Mouse (Mus musculus) stomach, embryonic 16.5 days (tissue): ENCODE measurements at regions not wholly inside any gene's neighbourhood (a gene's known extent, or its start where the extent isn't known, plus 50 kb on each side); places are given as distances from the start of the nearest gene placed in this dataset.

Experiments
- ATAC-seq: fragments of 200-750 bp; cut with Nextera tagmentation; 2 replicates; pipeline ENCODE4 v1.8.0; 2017; ENCODE audit warnings: moderate number of reproducible peaks, moderate TSS enrichment; ENCODE audit not compliant: insufficient read depth, low FRiP score
- H3K27ac ChIP-seq: fragments of 300-500 bp; sonication (generic); 2 replicates; pipeline ENCODE4 v1.5.1; 2014; ENCODE audit warnings: low read length
- H3K27me3 ChIP-seq: fragments of 300-500 bp; sonication (generic); 2 replicates; pipeline ENCODE4 v1.6.1; 2014; ENCODE audit warnings: low read length, control low read depth, mixed read lengths; ENCODE audit not compliant: control insufficient read depth, insufficient read depth
- H3K36me3 ChIP-seq: fragments of 300-500 bp; sonication (generic); 2 replicates; pipeline ENCODE4 v1.6.1; 2014; ENCODE audit warnings: low read length; ENCODE audit not compliant: control insufficient read depth, insufficient read depth
- H3K4me1 ChIP-seq: fragments of 300-500 bp; sonication (generic); 2 replicates; pipeline ENCODE4 v1.6.1; 2014; ENCODE audit warnings: low read length, control low read depth, mixed read lengths; ENCODE audit not compliant: control insufficient read depth, insufficient read depth
- H3K4me2 ChIP-seq: fragments of 300-500 bp; sonication (generic); 2 replicates; pipeline ENCODE4 v1.6.1; 2014; ENCODE audit warnings: low read depth, low read length, mixed read lengths
- H3K4me3 ChIP-seq: fragments of 300-500 bp; sonication (generic); replicated peaks from 2 replicates; pipeline ENCODE4 v1.5.1; 2014; ENCODE audit warnings: mild to moderate bottlenecking, low read length
- H3K9ac ChIP-seq: fragments of 300-500 bp; sonication (generic); 2 replicates; pipeline ENCODE4 v1.6.1; 2014; ENCODE audit warnings: low read length
- H3K9me3 ChIP-seq: fragments of 300-500 bp; sonication (generic); replicated peaks from 2 replicates; pipeline ENCODE4 v1.6.1; 2016; ENCODE audit warnings: low read length, control low read depth; ENCODE audit not compliant: control insufficient read depth
- WGBS: fragments of 180-500 bp; shearing (Covaris S2); extraction: QIAGEN DNeasy Blood & Tissue Kit; methylation state at CpG from one replicate; pipeline ENCODE4 v1.1.7; 2014; 5-methylcytosine and 5-hydroxymethylcytosine counted together

DNA sequence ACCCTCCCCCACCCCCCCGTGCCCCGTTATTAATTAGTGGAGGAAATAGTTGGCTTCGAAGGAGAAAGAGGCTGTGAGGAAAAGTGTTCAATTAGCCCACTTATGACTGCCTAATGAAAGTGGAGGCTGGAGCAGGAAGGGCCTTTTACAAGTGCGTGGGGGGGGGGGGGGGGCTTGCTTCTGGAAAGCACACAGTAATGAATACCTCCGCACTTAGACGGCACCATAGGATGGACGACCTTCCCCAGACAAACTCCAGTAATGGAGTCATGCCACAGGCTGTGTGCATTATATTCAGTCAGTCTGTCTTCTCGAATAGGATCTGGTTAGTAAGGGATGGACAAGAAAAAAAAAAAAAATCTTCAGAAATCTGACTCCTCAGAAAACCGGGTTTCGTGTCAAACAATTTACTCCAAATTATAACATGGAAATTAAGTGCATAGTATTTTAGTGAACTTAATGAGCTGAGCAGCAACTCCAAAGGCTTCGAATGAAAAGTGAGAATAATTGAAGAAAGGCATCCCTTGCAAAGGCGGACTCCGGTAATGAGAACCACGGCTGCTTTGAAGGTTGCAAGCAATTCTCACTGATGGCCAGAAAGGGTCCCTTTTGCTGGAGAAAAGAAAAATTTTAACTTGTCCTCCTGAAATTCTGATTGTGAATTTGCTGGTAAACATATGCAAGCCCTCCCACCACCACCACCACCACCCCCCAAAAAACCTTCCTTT, 258.6 kb downstream of the Epha4 start:
- H3K9ac ChIP-seq: no peak overlapping the region
- no peaks in the 10 kb centered on the region for H3K9me3 ChIP-seq
- peaks cover 16% of the 10 kb centered on the region; the same call in 1 of the 2 replicates for H3K4me1 ChIP-seq
- no peaks in the 10 kb centered on the region for H3K36me3 ChIP-seq
- H3K27me3 ChIP-seq: no peaks in the 10 kb centered on the region
- no peak for ATAC-seq
- H3K27ac ChIP-seq: no peak overlapping the region
- H3K4me3 ChIP-seq: no peak overlapping the region
- WGBS: 79% methylated on average over 14 of the region's 14 CpGs
- no peak overlapping the region for H3K4me2 ChIP-seq

DNA sequence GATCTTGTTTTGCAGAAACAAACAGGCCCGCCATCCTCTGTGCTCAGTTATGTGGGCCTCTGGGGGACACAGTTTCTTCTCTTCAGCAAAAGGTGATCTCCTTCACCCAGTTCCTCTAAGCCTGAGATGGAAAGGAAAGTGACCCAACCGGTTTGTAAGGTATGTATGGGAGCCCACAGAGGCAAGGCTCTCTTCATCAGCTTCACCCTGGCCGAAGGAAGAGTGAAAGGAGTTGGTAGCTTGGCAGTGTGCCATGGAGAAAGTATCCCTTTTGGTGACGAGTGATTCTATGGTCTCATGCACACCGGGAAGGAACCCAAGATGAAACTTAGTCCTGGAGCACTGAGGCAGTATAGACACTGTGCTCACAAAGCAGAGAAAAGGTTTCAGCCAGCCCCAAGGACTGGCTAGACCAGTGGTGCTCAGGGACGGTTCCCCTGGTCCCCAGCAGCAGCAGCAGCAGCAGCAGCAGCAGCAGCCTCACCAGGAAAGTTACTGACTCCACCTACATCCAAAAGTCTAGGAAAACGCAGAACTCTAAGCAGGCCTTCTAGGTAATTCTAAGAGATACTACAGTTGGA, 256.1 kb downstream of the Epha4 start:
- ATAC-seq: peak; percentile 64; the same call in 1 of the 2 replicates
- Histone ChIP-seq H3K4me1 (peaks cover 15% of the 10 kb centered on the region; the same call in 1 of the 2 replicates), H3K9ac (no peak overlapping the region), H3K27ac (peak overlapping the region; percentile 66), H3K36me3 (no peaks in the 10 kb centered on the region), H3K27me3 (no peaks in the 10 kb centered on the region), H3K4me3 (no peak overlapping the region), H3K9me3 (no peaks in the 10 kb centered on the region), H3K4me2 (peak overlapping the region; percentile 24; the same call in 1 of the 2 replicates)
- 43% methylated on average over 7 of the region's 7 CpGs for WGBS

DNA sequence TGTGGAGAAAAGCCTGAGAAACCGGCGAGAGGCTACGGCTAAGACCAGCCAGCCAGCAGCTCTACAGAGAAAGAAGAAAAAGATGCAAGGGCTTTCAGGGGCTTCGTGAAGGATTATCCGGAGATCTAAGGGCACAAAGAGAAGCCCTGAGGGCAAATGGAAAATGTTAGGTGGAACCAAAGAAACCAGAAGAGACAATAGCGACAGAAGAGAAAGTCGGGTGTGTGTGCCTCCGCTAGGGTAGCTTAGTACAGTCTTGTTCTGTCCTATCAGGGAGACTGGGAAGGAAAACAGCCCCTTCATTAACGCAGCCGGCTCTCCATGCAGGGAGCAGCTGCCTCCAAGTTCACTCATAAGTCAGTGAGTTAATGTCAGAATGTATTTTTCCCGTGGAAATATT, 255.1 kb downstream of the Epha4 start:
- H3K4me3 ChIP-seq: peak overlapping the region; percentile 20
- 0 out of 2 replicates have a peak overlapping the region, but pooled peaks have one; percentile 3 for H3K9ac ChIP-seq
- 42% methylated on average over 11 of the region's 11 CpGs for WGBS
- H3K27ac ChIP-seq: peak overlapping the region; percentile 44
- peak overlapping the region; percentile 39 for H3K4me2 ChIP-seq
- H3K36me3 ChIP-seq: no peaks in the 10 kb centered on the region
- no peaks in the 10 kb centered on the region for H3K27me3 ChIP-seq
- H3K9me3 ChIP-seq: no peaks in the 10 kb centered on the region
- no peak for ATAC-seq
- peaks cover 10% of the 10 kb centered on the region; the same call in 1 of the 2 replicates for H3K4me1 ChIP-seq

DNA sequence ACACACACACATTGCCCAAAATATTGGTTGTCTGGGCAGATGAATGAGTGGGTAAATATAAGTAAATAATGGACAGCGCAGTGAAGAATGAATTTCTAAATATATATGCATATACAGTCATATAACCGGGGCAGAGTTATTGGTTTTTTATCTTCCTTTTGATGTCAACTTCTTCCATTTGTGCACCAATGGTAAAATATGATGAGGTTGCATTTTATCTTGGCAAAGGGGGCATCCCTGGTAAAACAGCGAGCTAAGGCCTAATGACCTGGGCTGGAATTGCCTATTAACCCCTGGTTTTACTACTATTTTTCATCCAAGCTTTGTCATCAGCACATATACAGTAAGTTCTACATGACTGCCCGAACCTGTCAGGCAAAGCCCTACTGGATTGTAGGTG, 253.2 kb downstream of the Epha4 start:
- no peaks in the 10 kb centered on the region for H3K9me3 ChIP-seq
- peaks cover 10% of the 10 kb centered on the region; the same call in 1 of the 2 replicates for H3K4me1 ChIP-seq
- no peaks in the 10 kb centered on the region for H3K36me3 ChIP-seq
- H3K4me2 ChIP-seq: no peak overlapping the region
- no peaks in the 10 kb centered on the region for H3K27me3 ChIP-seq
- 86% methylated on average over 4 of the region's 4 CpGs for WGBS
- no peak overlapping the region for H3K4me3 ChIP-seq
- H3K27ac ChIP-seq: no peak overlapping the region
- ATAC-seq: no peak
- no peak overlapping the region for H3K9ac ChIP-seq

DNA sequence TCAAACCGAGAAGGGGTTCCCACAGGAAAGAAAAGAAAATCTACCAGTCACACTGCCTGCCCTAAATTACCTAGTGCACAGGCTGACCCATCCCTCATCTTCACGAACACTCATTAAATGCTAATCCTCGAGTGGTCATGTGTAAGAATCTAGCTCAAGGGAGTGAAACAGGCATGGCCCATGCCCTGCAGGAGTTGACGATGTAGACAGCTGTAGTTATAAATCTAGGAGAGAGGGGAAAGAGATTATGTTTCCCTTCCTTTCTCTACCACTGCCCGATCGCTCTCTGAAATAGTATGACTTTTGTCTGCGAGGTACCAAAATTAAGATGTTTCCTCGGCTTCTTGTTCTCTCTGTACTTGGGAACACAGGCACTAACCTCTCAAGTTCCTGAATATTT, 249.2 kb downstream of the Epha4 start:
- no peaks in the 10 kb centered on the region for H3K27me3 ChIP-seq
- H3K9me3 ChIP-seq: no peaks in the 10 kb centered on the region
- no peaks in the 10 kb centered on the region for H3K36me3 ChIP-seq
- H3K27ac ChIP-seq: no peak overlapping the region
- H3K9ac ChIP-seq: no peak overlapping the region
- H3K4me1 ChIP-seq: no peaks in the 10 kb centered on the region
- H3K4me2 ChIP-seq: no peak overlapping the region
- 66% methylated on average over 8 of the region's 8 CpGs for WGBS
- no peak for ATAC-seq
- H3K4me3 ChIP-seq: no peak overlapping the region

DNA sequence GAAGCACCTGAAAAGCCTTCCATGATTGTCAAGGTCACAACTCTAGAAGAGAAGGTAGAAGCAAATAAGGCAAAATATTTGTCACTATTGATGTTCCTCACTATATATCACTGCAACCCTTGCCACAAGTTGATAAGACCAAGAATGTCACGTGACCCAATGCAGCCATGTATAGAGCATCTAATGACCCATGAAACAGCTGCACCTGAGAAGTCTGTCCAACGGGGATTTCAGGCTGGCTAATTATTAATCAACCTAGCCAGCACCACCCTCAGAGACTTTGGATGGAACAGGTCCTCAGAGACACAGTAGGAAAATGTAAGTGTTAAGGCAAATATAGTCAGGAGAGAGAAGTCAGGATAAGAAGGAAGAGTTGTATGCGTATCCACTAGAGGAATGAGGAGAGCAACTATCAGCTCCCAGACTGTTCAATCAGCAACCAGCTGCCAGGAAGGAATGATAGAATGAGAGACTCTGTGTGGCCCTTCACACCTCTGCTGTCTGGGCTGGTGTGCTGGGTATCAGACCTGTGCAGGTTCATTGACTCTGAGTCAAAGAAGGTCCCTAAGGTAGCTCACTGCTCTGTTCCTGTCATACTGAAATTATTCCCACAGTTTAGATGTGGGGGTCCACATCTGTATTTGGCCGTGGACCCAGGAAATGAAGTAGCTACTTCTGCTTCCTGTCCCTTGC, 247.4 kb downstream of the Epha4 start:
- Histone ChIP-seq H3K27ac (no peak overlapping the region), H3K4me1 (no peaks in the 10 kb centered on the region), H3K9me3 (no peaks in the 10 kb centered on the region), H3K4me2 (no peak overlapping the region), H3K27me3 (no peaks in the 10 kb centered on the region), H3K36me3 (no peaks in the 10 kb centered on the region), H3K9ac (no peak overlapping the region), H3K4me3 (no peak overlapping the region)
- WGBS: 73% methylated on average over 4 of the region's 4 CpGs
- peak; percentile 17; the same call in 1 of the 2 replicates for ATAC-seq

DNA sequence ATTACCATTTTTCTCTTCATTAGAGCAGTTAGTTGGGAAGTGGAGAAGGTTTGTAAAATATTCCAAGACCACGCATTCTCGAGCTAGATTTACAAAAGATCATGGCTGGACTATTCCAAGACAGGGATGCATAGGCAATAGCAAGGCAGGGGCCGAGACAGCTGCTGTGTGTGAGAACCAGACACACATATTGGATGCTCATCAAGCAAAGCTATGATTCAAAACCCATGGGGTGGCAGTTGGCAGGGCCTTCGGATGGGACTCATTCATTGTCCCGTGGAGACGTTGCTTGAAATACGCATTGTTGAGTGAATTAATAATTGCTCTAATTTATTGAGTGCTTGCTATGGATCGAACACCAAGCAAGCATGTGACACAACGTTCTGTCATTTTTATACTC, 239.6 kb downstream of the Epha4 start:
- Histone ChIP-seq H3K9ac (no peak overlapping the region), H3K4me1 (no peaks in the 10 kb centered on the region), H3K4me2 (no peak overlapping the region), H3K36me3 (no peaks in the 10 kb centered on the region), H3K27me3 (no peaks in the 10 kb centered on the region), H3K4me3 (no peak overlapping the region), H3K9me3 (no peaks in the 10 kb centered on the region), H3K27ac (no peak overlapping the region)
- ATAC-seq: no peak
- 93% methylated on average over 9 of the region's 9 CpGs for WGBS

DNA sequence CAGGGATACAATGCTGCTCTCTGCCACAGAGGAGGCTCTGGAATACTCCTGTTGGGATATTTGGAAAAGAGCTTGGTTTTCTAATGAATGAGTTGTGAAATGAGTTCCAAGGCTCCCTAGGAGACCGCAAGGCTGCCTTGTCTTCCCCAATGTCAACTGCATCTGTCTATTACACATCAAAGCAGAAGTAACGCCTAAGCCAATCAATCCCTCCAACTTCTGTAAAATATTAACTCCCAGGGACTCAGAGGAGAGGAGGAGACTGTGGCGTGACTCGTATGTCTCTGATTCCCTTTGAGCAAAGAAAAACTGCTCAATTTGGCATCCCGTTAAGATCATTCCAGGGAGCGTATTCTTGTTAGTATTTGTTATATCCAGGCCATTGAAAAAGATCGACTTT, 235.3 kb downstream of the Epha4 start:
- H3K9me3 ChIP-seq: no peaks in the 10 kb centered on the region
- 63% methylated on average over 7 of the region's 7 CpGs for WGBS
- H3K4me1 ChIP-seq: no peaks in the 10 kb centered on the region
- H3K4me2 ChIP-seq: no peak overlapping the region
- H3K27me3 ChIP-seq: no peaks in the 10 kb centered on the region
- H3K9ac ChIP-seq: no peak overlapping the region
- ATAC-seq: no peak
- H3K27ac ChIP-seq: no peak overlapping the region
- H3K4me3 ChIP-seq: no peak overlapping the region
- no peaks in the 10 kb centered on the region for H3K36me3 ChIP-seq

DNA sequence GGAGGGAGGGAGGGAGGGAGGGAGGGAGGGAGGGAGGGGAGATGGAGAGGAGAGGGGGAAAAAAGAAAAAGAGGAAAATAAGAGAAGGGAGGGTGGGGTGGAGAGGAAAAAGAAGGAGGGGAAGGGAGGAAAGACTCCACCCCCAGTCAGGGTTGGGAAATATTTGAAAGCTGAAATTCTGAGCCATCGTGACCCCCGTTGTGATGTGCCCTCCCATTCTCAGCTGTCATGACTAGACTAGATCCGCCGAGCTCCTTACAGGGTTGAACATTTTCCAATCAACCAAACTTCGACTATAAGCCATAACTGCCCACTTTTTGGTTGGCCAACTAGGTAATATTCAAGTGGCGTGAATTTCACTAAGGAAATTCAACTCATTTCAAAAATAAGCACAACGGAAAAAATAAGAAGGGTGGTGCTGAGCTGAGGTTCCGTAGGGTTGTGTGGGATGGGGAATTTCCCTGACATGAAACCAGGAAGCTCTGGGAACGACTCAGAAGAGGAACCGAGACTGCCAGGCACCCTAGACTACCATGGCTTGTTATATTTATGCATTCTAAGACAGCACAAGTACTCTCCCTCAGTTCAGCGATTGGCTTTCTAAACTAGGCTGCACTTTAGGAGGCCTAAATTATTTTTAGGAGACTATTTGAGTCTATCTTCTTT, 234.4 kb downstream of the Epha4 start:
- H3K36me3 ChIP-seq: no peaks in the 10 kb centered on the region
- H3K4me1 ChIP-seq: no peaks in the 10 kb centered on the region
- 0 out of 2 replicates have a peak, but pooled peaks cover 3% of the 10 kb centered on the region for H3K9me3 ChIP-seq
- WGBS: 83% methylated on average over 11 of the region's 11 CpGs
- no peak for ATAC-seq
- no peak overlapping the region for H3K27ac ChIP-seq
- H3K4me2 ChIP-seq: no peak overlapping the region
- no peak overlapping the region for H3K4me3 ChIP-seq
- H3K9ac ChIP-seq: no peak overlapping the region
- H3K27me3 ChIP-seq: no peaks in the 10 kb centered on the region
